Mouse (Mus musculus) testis, postnatal 14 days (tissue): ENCODE measurements at regions not wholly inside any gene's neighbourhood (a gene's known extent, or its start where the extent isn't known, plus 50 kb on each side); places are given as distances from the start of the nearest gene placed in this dataset.

Experiments used
- DNase-seq: peaks from one replicate; pipeline ENCODE4 v3.0.0; 2021; ENCODE audit warnings: low spot score

- no peak for DNase-seq
Measured at GRCm38 (mm10) chr12:71570116-71570515, 260.4 kb downstream of the Dact1 start.

- no peak for DNase-seq
Measured at GRCm38 (mm10) chr12:71572833-71573446, 257.9 kb upstream of the Daam1 start.

GRCm38 (mm10) chr12:71573456-71573855, 257.4 kb upstream of the Daam1 start:
- no peak for DNase-seq

DNA sequence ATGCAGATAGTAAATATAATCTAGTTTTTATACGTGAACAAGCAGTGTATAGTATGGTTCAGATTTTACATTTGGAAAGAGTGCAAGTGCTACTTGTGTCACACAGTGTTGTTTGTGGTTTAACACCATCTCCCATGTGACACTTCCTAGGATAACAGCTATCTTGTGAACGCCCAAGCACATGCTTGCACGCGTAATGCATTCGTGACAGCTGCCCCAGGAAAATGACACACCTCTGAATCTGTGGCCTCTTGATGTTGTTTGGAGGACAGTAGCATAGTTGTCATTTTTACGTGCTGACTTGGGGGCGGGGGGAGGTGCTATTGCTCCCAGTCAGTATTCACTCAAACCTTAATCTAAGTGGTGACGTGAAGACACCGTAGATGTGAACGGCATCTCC, 256.2 kb upstream of the Daam1 start:
- no peak for DNase-seq

GRCm38 (mm10) chr12:71577349-71577748, 253.5 kb upstream of the Daam1 start:
- DNase-seq, result peak; percentile 15

GRCm38 (mm10) chr12:71578006-71578405, 252.9 kb upstream of the Daam1 start:
- DNase-seq, result no peak

DNA sequence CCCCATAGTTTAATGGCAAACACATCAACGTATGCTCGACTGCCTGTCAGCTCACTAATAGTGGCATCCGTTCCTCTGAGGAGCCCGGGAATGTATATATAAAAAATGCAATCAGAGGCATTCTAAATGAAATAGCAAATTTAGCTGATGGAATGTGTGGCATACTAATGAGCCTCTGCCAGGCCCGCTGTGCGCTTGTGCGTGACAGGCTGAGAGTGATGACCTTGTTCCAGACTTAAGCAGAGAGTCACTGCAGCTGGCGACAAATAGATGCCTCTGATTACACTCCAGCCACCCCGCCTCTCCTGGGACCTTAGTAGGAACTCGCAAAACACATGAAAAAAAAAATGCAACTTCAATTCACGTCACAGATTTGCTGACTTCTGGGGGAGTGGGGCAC, 252.0 kb upstream of the Daam1 start:
- no peak for DNase-seq

GRCm38 (mm10) chr12:71580532-71581290, 250.2 kb upstream of the Daam1 start:
- DNase-seq, result peak; percentile 26

GRCm38 (mm10) chr12:71584618-71585017, 246.3 kb upstream of the Daam1 start:
- DNase-seq, result no peak

GRCm38 (mm10) chr12:71598641-71599040, 232.2 kb upstream of the Daam1 start:
- DNase-seq, result no peak

DNA sequence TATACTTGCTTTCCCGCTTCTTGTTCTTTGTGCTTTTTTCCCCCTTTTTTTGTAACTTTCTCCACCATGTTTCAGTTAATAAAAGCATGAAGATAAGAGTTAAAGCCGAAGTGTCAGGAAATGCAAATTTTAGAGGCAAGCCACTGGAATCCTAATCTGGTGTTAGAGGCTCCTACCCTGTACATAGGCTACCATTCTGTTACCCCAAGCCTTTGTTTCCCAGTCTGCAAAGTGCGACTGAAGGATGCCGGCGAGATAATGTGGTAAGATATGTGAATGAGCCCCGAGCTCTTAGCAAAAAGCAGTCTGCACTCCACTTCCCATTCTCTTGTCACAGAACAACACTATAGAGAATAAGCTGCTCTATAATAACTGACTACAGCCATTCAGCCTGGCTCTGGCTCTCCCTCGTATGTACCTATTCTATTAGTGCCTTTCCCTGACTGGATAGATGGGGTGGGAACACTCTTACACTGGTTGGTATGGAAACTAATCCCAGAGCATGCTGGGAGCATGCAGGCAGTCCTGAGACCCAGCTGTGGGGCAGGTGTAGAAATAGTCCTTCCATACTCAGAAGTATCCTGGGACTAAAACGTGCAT, 229.7 kb upstream of the Daam1 start:
- no peak for DNase-seq

- DNase-seq, result no peak
Measured at GRCm38 (mm10) chr12:71603136-71603535, 227.7 kb upstream of the Daam1 start.

GRCm38 (mm10) chr12:71606366-71606765, 224.5 kb upstream of the Daam1 start:
- no peak for DNase-seq

- no peak for DNase-seq
Measured at GRCm38 (mm10) chr12:71607966-71608365, 222.9 kb upstream of the Daam1 start.

DNA sequence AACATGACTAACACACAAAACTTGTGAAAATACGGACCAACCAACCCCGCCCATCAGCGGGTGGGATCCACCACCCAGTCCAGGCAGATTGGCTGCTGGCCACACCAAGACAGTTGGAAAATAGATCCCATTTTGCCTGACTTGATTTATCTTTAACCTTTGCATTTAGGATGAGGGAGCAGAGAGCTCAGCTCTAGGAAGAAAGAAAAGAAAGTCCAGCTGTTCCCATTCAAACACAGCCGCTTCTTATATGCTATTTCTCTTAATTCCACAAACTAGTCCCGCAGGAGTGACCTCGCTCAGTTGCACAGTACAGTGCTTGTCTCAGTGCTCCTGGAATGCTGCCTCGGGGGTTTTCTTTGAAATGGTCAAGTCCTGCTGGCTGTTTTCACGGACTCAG, 217.6 kb upstream of the Daam1 start:
- no peak for DNase-seq

DNA sequence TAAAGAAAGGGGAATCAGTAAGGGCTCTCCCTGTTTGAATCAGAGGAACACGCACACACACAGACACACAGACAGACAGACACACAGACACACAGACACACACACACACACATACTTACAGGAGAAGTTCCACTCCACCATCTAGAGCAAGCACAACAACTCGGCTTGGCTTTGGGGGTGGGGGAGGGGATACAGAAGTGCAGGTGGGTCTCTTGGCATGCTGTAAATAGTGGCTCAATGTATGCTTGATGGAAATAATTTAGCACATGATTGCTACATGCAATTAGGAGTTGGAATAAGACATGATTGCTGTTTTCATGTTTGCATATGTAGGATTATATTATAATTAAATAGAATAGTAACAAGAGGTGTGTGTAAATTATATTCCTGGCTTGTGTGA, 215.9 kb upstream of the Daam1 start:
- no peak for DNase-seq

DNA sequence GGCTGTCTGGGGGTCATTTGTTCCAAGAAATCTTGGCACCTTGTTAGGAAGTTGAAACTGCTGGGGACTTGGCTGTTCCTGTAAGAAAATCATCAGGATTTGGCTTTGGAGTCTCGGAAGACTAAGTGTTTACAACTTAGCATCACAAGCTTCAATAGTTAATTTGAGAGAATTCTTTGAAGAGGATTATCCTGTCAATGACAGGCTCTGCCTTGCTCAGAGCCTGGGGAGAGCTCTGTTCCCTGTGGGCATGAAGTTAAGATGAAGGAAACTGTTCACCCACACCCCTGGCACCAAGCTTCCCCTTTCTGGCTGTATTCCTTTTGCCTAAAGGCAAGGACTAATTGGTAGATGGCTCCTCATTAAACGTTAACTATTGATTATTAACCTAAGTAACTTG, 215.5 kb upstream of the Daam1 start:
- no peak for DNase-seq

GRCm38 (mm10) chr12:71616121-71616520, 214.8 kb upstream of the Daam1 start:
- no peak for DNase-seq

DNA sequence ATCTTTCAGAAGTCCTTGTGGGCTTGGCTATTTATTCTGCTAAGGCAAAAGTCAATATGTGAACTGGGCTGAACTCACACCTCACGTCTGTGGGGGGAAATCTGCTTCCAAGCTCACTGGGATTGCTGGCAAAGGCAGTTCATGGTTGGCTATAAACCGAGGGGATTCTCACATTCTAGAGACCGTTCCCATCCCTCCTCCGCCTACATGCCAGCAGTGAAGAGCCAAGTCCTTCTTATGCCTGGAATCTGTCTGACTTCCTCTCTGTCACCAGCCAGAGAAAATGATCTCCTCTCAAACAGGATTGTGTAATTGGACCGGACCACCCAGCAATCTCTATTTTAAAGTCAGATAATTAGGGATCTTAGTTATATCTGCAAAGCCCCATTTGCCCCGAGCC, 212.4 kb upstream of the Daam1 start:
- DNase-seq, result no peak

DNA sequence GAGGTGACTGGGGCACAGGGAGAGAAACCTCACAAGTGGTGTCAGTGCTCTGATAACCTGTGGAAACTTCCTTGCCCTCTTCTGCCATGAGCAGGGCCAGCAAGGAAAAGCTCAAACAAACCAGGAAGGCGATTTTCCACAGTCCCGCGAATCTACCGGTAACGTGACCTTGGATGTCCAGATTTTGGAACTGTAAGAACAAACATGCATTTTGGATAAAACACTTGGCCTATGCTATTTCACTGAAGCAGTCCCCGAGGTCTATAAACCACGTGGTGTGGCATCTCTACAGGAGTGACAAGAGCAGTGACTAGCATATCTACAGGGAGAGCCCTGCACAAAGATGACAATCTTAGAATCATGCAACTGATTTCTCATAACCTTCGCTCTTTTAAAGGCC, 211.9 kb upstream of the Daam1 start:
- DNase-seq, result no peak

DNA sequence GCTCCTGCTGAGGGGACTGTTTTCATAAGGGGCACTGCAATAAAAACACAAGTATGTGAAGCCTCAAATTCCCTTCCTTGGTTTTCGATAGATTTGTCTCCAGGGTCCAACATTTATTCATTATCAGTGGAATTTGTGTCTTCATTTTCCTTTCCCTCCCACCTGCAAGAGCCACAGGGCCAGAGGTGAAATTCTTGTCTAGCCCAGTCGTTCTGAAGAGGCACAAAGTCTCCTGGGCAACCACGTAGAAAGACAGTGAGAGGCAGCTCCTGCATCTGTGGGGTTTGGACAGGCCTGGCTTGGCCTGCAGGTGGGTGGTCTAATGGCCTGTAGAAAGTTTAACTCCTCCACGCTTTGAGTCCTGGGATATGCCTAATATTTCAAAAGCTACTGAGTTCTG, 211.3 kb upstream of the Daam1 start:
- DNase-seq, result no peak

GRCm38 (mm10) chr12:71621542-71621941, 209.3 kb upstream of the Daam1 start:
- no peak for DNase-seq

DNA sequence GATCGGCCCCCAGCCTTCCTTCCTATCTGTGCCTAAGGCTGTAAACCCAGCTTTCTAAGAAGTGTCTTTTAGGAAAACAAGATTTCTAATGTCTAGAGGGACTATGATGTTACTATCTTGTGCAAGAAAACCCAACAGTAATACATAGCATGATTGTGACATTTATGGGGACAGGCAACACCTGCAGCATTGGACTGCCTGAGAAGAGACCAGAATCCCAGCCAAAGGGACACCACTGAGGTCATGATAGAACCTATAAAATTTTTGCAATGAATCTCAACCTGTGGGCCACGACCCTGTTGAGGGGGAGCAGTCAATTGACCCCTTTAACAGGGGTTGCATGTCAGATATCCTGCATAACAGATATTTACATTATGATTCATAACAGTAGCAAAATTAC, 208.1 kb upstream of the Daam1 start:
- no peak for DNase-seq

DNA sequence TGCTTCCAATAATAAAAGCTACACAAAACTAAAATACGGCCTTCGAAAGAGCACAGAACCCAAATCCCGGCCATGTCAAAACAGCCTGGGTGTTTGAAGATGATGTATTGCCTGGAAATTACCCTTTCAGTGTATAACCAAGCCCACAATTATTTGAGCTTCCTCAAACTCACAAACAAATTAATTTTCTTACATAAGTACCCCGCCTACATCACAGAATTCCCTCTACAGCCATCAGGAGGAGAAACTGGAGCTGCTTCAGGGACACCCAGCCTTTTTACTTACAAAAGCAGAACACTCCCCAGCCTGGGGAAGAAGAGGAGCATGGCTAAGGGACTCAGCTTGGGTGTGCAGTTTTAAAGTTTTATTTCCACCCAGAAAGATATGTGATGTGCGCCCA, 207.6 kb upstream of the Daam1 start:
- DNase-seq, result no peak
